Mouse (Mus musculus) liver, embryonic 13.5 days (tissue): ENCODE data around the gene 4933405L10Rik. TPM values are rescaled to one million over a fixed set of nuclear protein-coding genes. Genes with fewer than 3 reads are reported as not detected.

Source experiments
- ATAC-seq: fragments of 200-750 bp; cut with Nextera tagmentation; 2 replicates; pipeline ENCODE4 v1.8.0; 2017; ENCODE audit warnings: low read depth, mild to moderate bottlenecking, moderate number of reproducible peaks, moderate library complexity
- DNase-seq: peaks from one replicate; pipeline ENCODE4 v3.0.0; 2022
- H3K27ac ChIP-seq: fragments of 300-500 bp; sonication (generic); 2 replicates; pipeline ENCODE4 v1.5.1; 2015; ENCODE audit warnings: moderate library complexity, mild to moderate bottlenecking, inconsistent platforms
- H3K27me3 ChIP-seq: fragments of 300-500 bp; sonication (generic); 2 replicates; pipeline ENCODE4 v1.6.1; 2015; ENCODE audit warnings: mild to moderate bottlenecking, inconsistent platforms
- H3K36me3 ChIP-seq: fragments of 300-500 bp; sonication (generic); 2 replicates; pipeline ENCODE4 v1.6.1; 2015; ENCODE audit warnings: mild to moderate bottlenecking, inconsistent platforms
- H3K4me1 ChIP-seq: fragments of 300-500 bp; sonication (generic); replicated peaks from 2 replicates; pipeline ENCODE4 v1.6.1; 2015; ENCODE audit warnings: inconsistent platforms
- H3K4me2 ChIP-seq: fragments of 300-500 bp; sonication (generic); 2 replicates; pipeline ENCODE4 v1.6.1; 2015; ENCODE audit warnings: inconsistent platforms, mild to moderate bottlenecking, moderate library complexity
- H3K4me3 ChIP-seq: fragments of 300-500 bp; sonication (generic); replicated peaks from 2 replicates; pipeline ENCODE4 v1.5.1; 2015; ENCODE audit warnings: mild to moderate bottlenecking, inconsistent platforms
- H3K9ac ChIP-seq: fragments of 300-500 bp; sonication (generic); 2 replicates; pipeline ENCODE4 v1.6.1; 2015; ENCODE audit warnings: mild to moderate bottlenecking, inconsistent platforms
- H3K9me3 ChIP-seq: fragments of 300-500 bp; sonication (generic); replicated peaks from 2 replicates; pipeline ENCODE4 v1.6.1; 2016; ENCODE audit warnings: inconsistent platforms
- WGBS: fragments of 180-500 bp; shearing (Covaris S2); methylation state at CpG from one replicate; pipeline ENCODE4 v1.1.7; 2015; ENCODE audit not compliant: insufficient replicate concordance; 5-methylcytosine and 5-hydroxymethylcytosine counted together
- polyA plus RNA-seq: library from polyadenylated mRNA; unstranded; fragments of >200 nt; fragmentation: Nextera tagmentation; extraction: Ambion mirVana; gene quantifications from 2 replicates; pipeline ENCODE4 v1.2.1, GENCODE M21; 2015

Gene 4933405L10Rik
- polyA plus RNA-seq, 1 experiment from 2014 or later, result not detected

GRCm38 (mm10) chr8:105702001-105702401 is 5.5 kb upstream of the 4933405L10Rik start:
- Histone ChIP-seq H3K9ac (peak overlapping the region; percentile 73), H3K4me3 (peak overlapping the region; percentile 75), H3K9me3 (no peaks in the 10 kb centered on the region), H3K4me2 (peak overlapping the region; percentile 96), H3K27ac (peak overlapping the region; percentile 77), H3K4me1 (peaks cover 39% of the 10 kb centered on the region), H3K27me3 (no peaks in the 10 kb centered on the region), H3K36me3 (peaks cover 40% of the 10 kb centered on the region)
- ATAC-seq, result 0 out of 2 replicates have a peak, but pooled peaks have one; percentile 3
- WGBS, result 61% methylated on average over 18 of the region's 18 CpGs
- no peak for DNase-seq

GRCm38 (mm10) chr8:105702731-105703415 is 4.6 kb upstream of the 4933405L10Rik start:
- Histone ChIP-seq H3K9me3 (no peaks in the 10 kb centered on the region), H3K27ac (no peak overlapping the region), H3K36me3 (peaks cover 32% of the 10 kb centered on the region), H3K4me2 (no peak overlapping the region), H3K9ac (no peak overlapping the region), H3K4me1 (peaks cover 43% of the 10 kb centered on the region), H3K27me3 (no peaks in the 10 kb centered on the region), H3K4me3 (no peak overlapping the region)
- DNase-seq (no peak), ATAC-seq (no peak)
- WGBS, result 88% methylated on average over 24 of the region's 24 CpGs

- DNase-seq (no peak), ATAC-seq (no peak)
- Histone ChIP-seq H3K9ac (no peak overlapping the region), H3K27me3 (no peaks in the 10 kb centered on the region), H3K4me2 (no peak overlapping the region), H3K9me3 (no peaks in the 10 kb centered on the region), H3K4me3 (no peak overlapping the region), H3K36me3 (peaks cover 21% of the 10 kb centered on the region; the same call in 1 of the 2 replicates), H3K4me1 (peaks cover 47% of the 10 kb centered on the region), H3K27ac (no peak overlapping the region)
- WGBS, result 91% methylated on average over 34 of the region's 34 CpGs
Measured at GRCm38 (mm10) chr8:105704146-105704812, 3.2 kb upstream of the 4933405L10Rik start.

GRCm38 (mm10) chr8:105704955-105705354 is 2.5 kb upstream of the 4933405L10Rik start:
- 75% methylated on average over 6 of the region's 6 CpGs for WGBS

GRCm38 (mm10) chr8:105706426-105706825 is 1.0 kb upstream of the 4933405L10Rik start:
- Histone ChIP-seq H3K4me3 (peak overlapping the region; percentile 70; the same call in 1 of the 2 replicates), H3K36me3 (peaks cover 21% of the 10 kb centered on the region; the same call in 1 of the 2 replicates), H3K9me3 (no peaks in the 10 kb centered on the region), H3K4me2 (peak overlapping the region; percentile 95), H3K4me1 (peaks cover 35% of the 10 kb centered on the region), H3K27me3 (no peaks in the 10 kb centered on the region), H3K9ac (peak overlapping the region; percentile 80; the same call in 1 of the 2 replicates), H3K27ac (no peak overlapping the region)
- ATAC-seq (no peak), DNase-seq (no peak)
- WGBS, result 80% methylated on average over 12 of the region's 12 CpGs

More at GRCm38 (mm10) chr8:105704955-105705354, 2.5 kb upstream of the 4933405L10Rik start:
- Histone ChIP-seq H3K9ac (no peak overlapping the region), H3K4me1 (peaks cover 41% of the 10 kb centered on the region), H3K27me3 (no peaks in the 10 kb centered on the region), H3K9me3 (no peaks in the 10 kb centered on the region), H3K27ac (no peak overlapping the region), H3K36me3 (peaks cover 21% of the 10 kb centered on the region; the same call in 1 of the 2 replicates), H3K4me2 (no peak overlapping the region), H3K4me3 (no peak overlapping the region)
- DNase-seq (no peak), ATAC-seq (no peak)

- H3K9me3 ChIP-seq, result no peaks in the 10 kb centered on the region
- no peak overlapping the region for H3K4me2 ChIP-seq
- H3K4me3 ChIP-seq, result no peak overlapping the region
- H3K4me1 ChIP-seq, result peaks cover 24% of the 10 kb centered on the region
- 88% methylated on average over 8 of the region's 8 CpGs for WGBS
- DNase-seq, result no peak
- H3K27me3 ChIP-seq, result no peaks in the 10 kb centered on the region
- ATAC-seq, result no peak
- peaks cover 9% of the 10 kb centered on the region; the same call in 1 of the 2 replicates for H3K36me3 ChIP-seq
- H3K27ac ChIP-seq, result no peak overlapping the region
- H3K9ac ChIP-seq, result no peak overlapping the region
Measured at GRCm38 (mm10) chr8:105708675-105709074, 1.2 kb downstream of the 4933405L10Rik start.

- 77% methylated on average over 14 of the region's 14 CpGs for WGBS
- no peaks in the 10 kb centered on the region for H3K9me3 ChIP-seq
- DNase-seq (no peak), ATAC-seq (no peak)
- no peak overlapping the region for H3K27ac ChIP-seq
- H3K4me3 ChIP-seq, result no peak overlapping the region
- H3K27me3 ChIP-seq, result no peaks in the 10 kb centered on the region
- H3K4me2 ChIP-seq, result no peak overlapping the region
- peaks cover 24% of the 10 kb centered on the region for H3K4me1 ChIP-seq
- no peak overlapping the region for H3K9ac ChIP-seq
- H3K36me3 ChIP-seq, result peaks cover 2% of the 10 kb centered on the region; the same call in 1 of the 2 replicates
Measured at GRCm38 (mm10) chr8:105709317-105709716, 1.9 kb downstream of the 4933405L10Rik start.

GRCm38 (mm10) chr8:105712286-105712685 is 4.8 kb downstream of the 4933405L10Rik start:
- H3K4me3 ChIP-seq, result no peak overlapping the region

GRCm38 (mm10) chr8:105714139-105714538 is 6.7 kb downstream of the 4933405L10Rik start:
- H3K4me1 ChIP-seq, result no peaks in the 10 kb centered on the region
- H3K36me3 ChIP-seq, result no peaks in the 10 kb centered on the region
- H3K4me2 ChIP-seq, result no peak overlapping the region
- no peak overlapping the region for H3K27ac ChIP-seq
- ATAC-seq (peak; percentile 41), DNase-seq (peak; percentile 74)
- 4% methylated on average over 3 of the region's 3 CpGs for WGBS
- H3K4me3 ChIP-seq, result no peak overlapping the region
- no peaks in the 10 kb centered on the region for H3K9me3 ChIP-seq
- no peak overlapping the region for H3K9ac ChIP-seq
- no peaks in the 10 kb centered on the region for H3K27me3 ChIP-seq

More at GRCm38 (mm10) chr8:105712286-105712685, 4.8 kb downstream of the 4933405L10Rik start:
- Histone ChIP-seq H3K4me2 (no peak overlapping the region), H3K36me3 (no peaks in the 10 kb centered on the region), H3K9me3 (no peaks in the 10 kb centered on the region), H3K27ac (no peak overlapping the region), H3K9ac (no peak overlapping the region), H3K4me1 (peaks cover 10% of the 10 kb centered on the region), H3K27me3 (no peaks in the 10 kb centered on the region)
- no peak for DNase-seq
- ATAC-seq, result no peak
- WGBS, result 58% methylated on average over 3 of the region's 3 CpGs

GRCm38 (mm10) chr8:105715042-105715441 is 7.6 kb downstream of the 4933405L10Rik start:
- Histone ChIP-seq H3K27ac (no peak overlapping the region), H3K4me3 (no peak overlapping the region), H3K4me2 (no peak overlapping the region), H3K27me3 (no peaks in the 10 kb centered on the region), H3K4me1 (no peaks in the 10 kb centered on the region), H3K9me3 (no peaks in the 10 kb centered on the region), H3K9ac (no peak overlapping the region), H3K36me3 (no peaks in the 10 kb centered on the region)
- DNase-seq (no peak), ATAC-seq (no peak)
- WGBS, result 61% methylated on average over 6 of the region's 6 CpGs

- no peak overlapping the region for H3K4me3 ChIP-seq
- no peak overlapping the region for H3K9ac ChIP-seq
- no peaks in the 10 kb centered on the region for H3K9me3 ChIP-seq
- H3K27ac ChIP-seq, result no peak overlapping the region
- no peaks in the 10 kb centered on the region for H3K4me1 ChIP-seq
- 88% methylated on average over 15 of the region's 15 CpGs for WGBS
- H3K27me3 ChIP-seq, result no peaks in the 10 kb centered on the region
- ATAC-seq (no peak), DNase-seq (no peak)
- H3K36me3 ChIP-seq, result no peaks in the 10 kb centered on the region
- H3K4me2 ChIP-seq, result no peak overlapping the region
Measured at GRCm38 (mm10) chr8:105716302-105716945, 9.0 kb downstream of the 4933405L10Rik start.
